Mouse (Mus musculus) MEL (cell line): ENCODE results near the gene Nsl1. TPM values are rescaled to one million over a fixed set of nuclear protein-coding genes. Genes with fewer than 3 reads are reported as not detected.

Experiments used
- DNase-seq: peaks from one replicate; pipeline ENCODE4 v3.0.0; 2011; ENCODE audit warnings: low read depth, low spot score
- H3K27ac ChIP-seq: 2 replicates; pipeline ENCODE4 v1.5.1; 2012; ENCODE audit warnings: low read depth, mild to moderate bottlenecking, control low read depth, low read length, moderate library complexity; ENCODE audit not compliant: control insufficient read depth
- H3K27me3 ChIP-seq, 2 experiments: fragments of 150-350 bp in 1 of 2; sonication (generic) in 1 of 2; 2 replicates each; pipeline ENCODE4 v1.6.1; 2012; ENCODE audit warnings: low read length in 2 of 2, mild to moderate bottlenecking in 2 of 2, improper control_type of control experiment in 1 of 2, moderate library complexity in 1 of 2; ENCODE audit not compliant: insufficient read depth in 2 of 2, control insufficient read depth in 1 of 2
- H3K36me3 ChIP-seq, 2 experiments: 2 replicates each; pipeline ENCODE4 v1.6.1; 2012 to 2014; ENCODE audit warnings: low read length in 2 of 2, improper control_type of control experiment in 1 of 2, inconsistent platforms in 1 of 2, mild to moderate bottlenecking in 1 of 2; ENCODE audit not compliant: insufficient read depth in 2 of 2, control insufficient read depth in 1 of 2
- H3K4me1 ChIP-seq, 2 experiments: fragments of 150-350 bp in 1 of 2; sonication (generic) in 1 of 2; 2 replicates each; pipeline ENCODE4 v1.6.1; 2012; ENCODE audit warnings: low read length in 2 of 2, improper control_type of control experiment in 1 of 2, mild to moderate bottlenecking in 1 of 2; ENCODE audit not compliant: insufficient read depth in 2 of 2, control insufficient read depth in 1 of 2
- H3K4me3 ChIP-seq, 2 experiments: fragments of 150-350 bp in 1 of 2; sonication (generic) in 1 of 2; 2 replicates each; pipeline ENCODE4 v1.5.1; 2012; ENCODE audit warnings: low read depth in 2 of 2, low read length in 2 of 2, mild to moderate bottlenecking in 2 of 2, moderate library complexity in 2 of 2, control low read depth in 1 of 2, improper control_type of control experiment in 1 of 2; ENCODE audit not compliant: control insufficient read depth in 1 of 2, insufficient read depth in 1 of 2
- H3K79me2 ChIP-seq: 2 replicates; pipeline ENCODE4 v1.6.1; 2012; ENCODE audit warnings: mild to moderate bottlenecking, low read length, moderate library complexity; ENCODE audit not compliant: control insufficient read depth, poor library complexity, insufficient read depth
- H3K9ac ChIP-seq: 2 replicates; pipeline ENCODE4 v1.6.1; 2012; ENCODE audit warnings: low read depth, mild to moderate bottlenecking, control low read depth, low read length, moderate library complexity; ENCODE audit not compliant: control insufficient read depth, poor library complexity, severe bottlenecking
- H3K9me3 ChIP-seq: fragments of 150-350 bp; sonication (generic); replicated peaks from 2 replicates; pipeline ENCODE4 v1.6.1; 2012; ENCODE audit warnings: mild to moderate bottlenecking, low read length, improper control_type of control experiment, moderate library complexity; ENCODE audit not compliant: insufficient read depth
- BHLHE40 ChIP-seq: IDR thresholded peaks from 2 replicates; pipeline ENCODE4 v1.6.1; 2012; ENCODE audit warnings: low read depth, mild to moderate bottlenecking, inconsistent platforms, low read length, improper control_type of control experiment, borderline replicate concordance
- CHD1 ChIP-seq: IDR thresholded peaks from 2 replicates; pipeline ENCODE4 v1.6.1; 2012; ENCODE audit warnings: low read depth, mild to moderate bottlenecking, inconsistent platforms, low read length, improper control_type of control experiment
- CTCF ChIP-seq, 3 experiments: IDR thresholded peaks in 2 of 3; conservative IDR thresholded peaks in 1 of 3; 2 replicates each; pipeline ENCODE4 v1.5.1; 2011 to 2012; ENCODE audit warnings: low read length in 3 of 3, low read depth in 2 of 3, mild to moderate bottlenecking in 2 of 3, improper control_type of control experiment in 1 of 3, inconsistent platforms in 1 of 3, mixed read lengths in 1 of 3, moderate library complexity in 1 of 3; ENCODE audit not compliant: control insufficient read depth in 1 of 3, insufficient read depth in 1 of 3, poor library complexity in 1 of 3, severe bottlenecking in 1 of 3
- E2F4 ChIP-seq: IDR thresholded peaks from 2 replicates; pipeline ENCODE4 v1.6.1; 2011; ENCODE audit warnings: low read depth, low read length, improper control_type of control experiment, borderline replicate concordance
- ELF1 ChIP-seq: IDR thresholded peaks from 2 replicates; pipeline ENCODE4 v1.6.1; 2014; ENCODE audit warnings: low read depth, mild to moderate bottlenecking, inconsistent platforms, low read length, improper control_type of control experiment, moderate library complexity
- ETS1 ChIP-seq: IDR thresholded peaks from 2 replicates; pipeline ENCODE4 v1.6.1; 2012; ENCODE audit warnings: low read depth, mild to moderate bottlenecking, inconsistent platforms, low read length, improper control_type of control experiment, moderate library complexity
- GATA1 ChIP-seq: IDR thresholded peaks from 2 replicates; pipeline ENCODE4 v1.6.1; 2011; ENCODE audit warnings: low read depth, low read length, improper control_type of control experiment
- HCFC1 ChIP-seq: IDR thresholded peaks from 2 replicates; pipeline ENCODE4 v1.6.1; 2012; ENCODE audit warnings: low read depth, mild to moderate bottlenecking, inconsistent platforms, low read length, improper control_type of control experiment, moderate library complexity
- JUND ChIP-seq: IDR thresholded peaks from 2 replicates; pipeline ENCODE4 v1.6.1; 2011; ENCODE audit warnings: low read depth, mild to moderate bottlenecking, improper control_type of control experiment, low read length
- KAT2A ChIP-seq: conservative IDR thresholded peaks from 2 replicates; pipeline ENCODE4 v1.6.1; 2012; ENCODE audit warnings: low read depth, low read length, improper control_type of control experiment, inconsistent platforms
- MAFK ChIP-seq: IDR thresholded peaks from 2 replicates; pipeline ENCODE4 v1.6.1; 2011; ENCODE audit warnings: low read depth, mild to moderate bottlenecking, low read length, improper control_type of control experiment, borderline replicate concordance
- MAX ChIP-seq: IDR thresholded peaks from 2 replicates; pipeline ENCODE4 v1.6.1; 2011; ENCODE audit warnings: low read length, improper control_type of control experiment
- MEF2A ChIP-seq: IDR thresholded peaks from 2 replicates; pipeline ENCODE4 v1.6.1; 2014; ENCODE audit warnings: low read depth, mild to moderate bottlenecking, inconsistent platforms, low read length, improper control_type of control experiment; ENCODE audit not compliant: poor library complexity, insufficient replicate concordance, severe bottlenecking; ENCODE audit errors: extremely low read depth
- MXI1 ChIP-seq: IDR thresholded peaks from 2 replicates; pipeline ENCODE4 v1.6.1; 2011; ENCODE audit warnings: mild to moderate bottlenecking, low read depth, low read length, improper control_type of control experiment
- MYB ChIP-seq: IDR thresholded peaks from 2 replicates; pipeline ENCODE4 v1.6.1; 2011; ENCODE audit warnings: mild to moderate bottlenecking, low read depth, low read length, improper control_type of control experiment
- MYC ChIP-seq: IDR thresholded peaks from 2 replicates; pipeline ENCODE4 v1.6.1; 2011; ENCODE audit warnings: low read depth, mild to moderate bottlenecking, low read length, improper control_type of control experiment, moderate library complexity
- NRF1 ChIP-seq: IDR thresholded peaks from 2 replicates; pipeline ENCODE4 v1.6.1; 2014; ENCODE audit warnings: low read depth, mild to moderate bottlenecking, inconsistent platforms, low read length, improper control_type of control experiment, moderate library complexity; ENCODE audit not compliant: poor library complexity, insufficient read depth, severe bottlenecking
- POLR2AphosphoS2 ChIP-seq: IDR thresholded peaks from 2 replicates; pipeline ENCODE4 v1.6.1; 2011; ENCODE audit warnings: low read length, improper control_type of control experiment
- POLR2AphosphoS5 ChIP-seq: IDR thresholded peaks from 2 replicates; pipeline ENCODE4 v1.6.1; 2012; ENCODE audit warnings: low read depth, borderline replicate concordance, mild to moderate bottlenecking, inconsistent platforms, low read length, moderate library complexity, mixed read lengths
- RAD21 ChIP-seq: IDR thresholded peaks from 2 replicates; pipeline ENCODE4 v1.6.1; 2011; ENCODE audit warnings: mild to moderate bottlenecking, low read depth, low read length, improper control_type of control experiment
- SIN3A ChIP-seq: IDR thresholded peaks from 2 replicates; pipeline ENCODE4 v1.6.1; 2012; ENCODE audit warnings: low read length, improper control_type of control experiment, inconsistent platforms
- SMC3 ChIP-seq: IDR thresholded peaks from 2 replicates; pipeline ENCODE4 v1.6.1; 2011; ENCODE audit warnings: low read depth, low read length, improper control_type of control experiment
- TAL1 ChIP-seq: IDR thresholded peaks from 2 replicates; pipeline ENCODE4 v1.6.1; 2012; ENCODE audit warnings: mild to moderate bottlenecking, inconsistent platforms, low read length, moderate library complexity, mixed read lengths
- TBP ChIP-seq: IDR thresholded peaks from 2 replicates; pipeline ENCODE4 v1.8.0; 2011; ENCODE audit warnings: low read depth, low read length, improper control_type of control experiment
- TCF12 ChIP-seq: IDR thresholded peaks from 2 replicates; pipeline ENCODE4 v1.6.1; 2014; ENCODE audit warnings: low read depth, mild to moderate bottlenecking, inconsistent platforms, low read length, improper control_type of control experiment, moderate library complexity
- ZC3H11A ChIP-seq: IDR thresholded peaks from 2 replicates; pipeline ENCODE4 v1.6.1; 2012; ENCODE audit warnings: low read depth, mild to moderate bottlenecking, inconsistent platforms, low read length, improper control_type of control experiment
- ZKSCAN1 ChIP-seq: IDR thresholded peaks from 2 replicates; pipeline ENCODE4 v1.6.1; 2012; ENCODE audit warnings: low read depth, mild to moderate bottlenecking, inconsistent platforms, low read length, improper control_type of control experiment, moderate library complexity
- ZMIZ1 ChIP-seq: IDR thresholded peaks from 2 replicates; pipeline ENCODE4 v1.6.1; 2012; ENCODE audit warnings: low read depth, mild to moderate bottlenecking, inconsistent platforms, low read length, improper control_type of control experiment, moderate library complexity
- ZNF384 ChIP-seq: IDR thresholded peaks from 2 replicates; pipeline ENCODE4 v1.6.1; 2012; ENCODE audit warnings: low read depth, mild to moderate bottlenecking, inconsistent platforms, low read length, improper control_type of control experiment
- polyA plus RNA-seq, 2 experiments: library from polyadenylated mRNA; stranded (reverse) in 1 of 2; unstranded in 1 of 2; fragments of >175 nt in 1 of 2; fragments of >200 nt in 1 of 2; gene quantifications; 2 replicates each; pipeline versions ENCODE4 v1.2.1 to v1.2.4; 2012; ENCODE audit warnings: low replicate concordance in 2 of 2, low read depth in 1 of 2; ENCODE audit not compliant: insufficient read length in 2 of 2, insufficient read depth in 1 of 2, missing spikeins in 1 of 2
- total RNA-seq: library from RNA; depleted of rRNA; stranded (reverse); fragments of 300-350 nt; gene quantifications from 2 replicates; pipeline ENCODE4 v1.2.3, GENCODE M21; 2012

Nsl1 gene
- total and polyA plus RNA-seq, 3 experiments = 24.2 to 41.9 TPM; not detected in 1

DNA sequence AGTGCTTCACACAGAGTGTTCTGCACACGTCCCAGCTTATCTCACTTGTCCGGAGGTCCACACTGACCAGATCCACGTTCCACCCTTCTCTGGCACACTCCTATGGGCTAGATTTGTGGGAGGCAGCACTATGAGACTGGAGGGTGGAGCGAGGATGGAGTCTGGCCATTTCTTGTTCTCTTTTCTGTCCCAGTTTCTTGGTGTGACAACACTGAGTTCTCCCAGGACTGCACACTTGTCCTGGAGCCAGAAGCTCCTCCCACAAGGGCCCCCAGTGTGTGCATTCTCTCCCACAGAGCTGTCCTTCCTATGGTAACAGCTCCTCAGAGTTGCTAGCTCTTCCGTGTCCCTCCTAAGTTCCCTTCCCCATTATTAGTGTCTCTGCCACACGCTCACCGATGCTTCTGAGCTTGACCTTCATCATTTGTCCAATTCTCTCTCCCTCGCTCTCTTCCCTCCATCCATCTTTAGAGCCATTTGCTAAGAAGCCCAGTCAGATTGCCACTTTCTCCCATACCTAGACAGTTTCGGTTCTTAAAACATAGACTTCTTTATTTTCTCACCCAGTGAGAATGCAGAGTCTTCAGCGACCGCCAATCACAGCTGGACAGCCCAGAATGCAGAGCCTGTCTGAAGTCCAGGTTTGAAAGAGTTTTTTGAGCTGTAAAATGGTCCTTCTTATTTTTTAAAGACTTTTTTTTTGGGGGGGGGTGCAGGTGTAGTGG is 52.9 kb downstream of the Nsl1 start:
- no peaks in the 10 kb centered on the region for H3K9me3 ChIP-seq
- H3K36me3 ChIP-seq = peaks cover 0 to 13% of the 10 kb centered on the region in 2 experiments; a peak in 2 of 4 replicates
- H3K79me2 ChIP-seq = no peaks in the 10 kb centered on the region
- TF ChIP-seq MAX (no peak), ZKSCAN1 (no peak), TAL1 (no peak), CHD1 (no peak), ETS1 (no peak), POLR2AphosphoS5 (no peak), ZNF384 (no peak), NRF1 (no peak), TCF12 (no peak), KAT2A (no peak), JUND (no peak), CTCF (IDR thresholded peaks at IDR 0.05 in 2 of 3, conservative IDR thresholded peaks at IDR 0.05 in 1 of 3; ENCODE audit: control insufficient read depth in 1 of 3, insufficient read depth in 1 of 3, low read depth in 2 of 3, low read length in 3 of 3, poor library complexity in 1 of 3, severe bottlenecking in 1 of 3) (no peak), E2F4 (no peak), MXI1 (no peak), GATA1 (no peak), ZC3H11A (no peak), MEF2A (no peak), BHLHE40 (no peak), ZMIZ1 (no peak), RAD21 (no peak)
- no peak for DNase-seq
- peaks cover 3 to 29% of the 10 kb centered on the region in 2 experiments for H3K4me1 ChIP-seq
- no peak overlapping the region; a peak in 1 of 4 replicates for H3K4me3 ChIP-seq
- no peak overlapping the region for H3K27ac ChIP-seq
- H3K9ac ChIP-seq = no peak overlapping the region
- no peaks in the 10 kb centered on the region; a peak in 1 of 4 replicates for H3K27me3 ChIP-seq

DNA sequence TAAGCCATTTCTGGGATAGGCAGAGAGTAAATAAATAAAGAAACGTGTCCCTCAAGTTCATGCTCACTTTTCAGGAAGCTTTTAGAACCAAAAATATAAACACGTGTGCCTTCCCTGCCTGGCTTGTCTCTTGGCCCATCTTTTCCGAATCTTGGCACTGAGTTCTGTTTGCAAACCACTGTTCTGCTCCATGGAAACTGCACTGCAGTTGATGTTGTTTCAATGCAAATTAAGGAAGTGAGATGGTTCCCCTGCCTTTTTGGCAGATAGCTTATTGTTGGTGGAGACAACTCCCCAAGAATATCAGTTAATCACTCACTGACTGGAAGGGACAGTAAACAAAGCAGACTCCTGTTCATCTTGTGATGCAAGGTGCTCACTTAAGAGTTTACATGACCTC is 59.9 kb downstream of the Nsl1 start:
- Histone ChIP-seq H3K79me2 (no peaks in the 10 kb centered on the region), H3K36me3 (peaks cover 0 to 13% of the 10 kb centered on the region in 2 experiments; a peak in 2 of 4 replicates), H3K4me3 (no peak overlapping the region), H3K9ac (no peak overlapping the region), H3K27me3 (no peaks in the 10 kb centered on the region), H3K27ac (no peak overlapping the region), H3K9me3 (no peaks in the 10 kb centered on the region), H3K4me1 (peaks cover 4 to 32% of the 10 kb centered on the region in 2 experiments)
- DNase-seq = peak; percentile 86
- TF ChIP-seq MYC (peak; percentile 44; the same call in 1 of the 2 replicates), HCFC1 (no peak), POLR2AphosphoS2 (no peak), MYB (no peak), GATA1 (0 out of 2 replicates have a peak, but pooled peaks have one; percentile 20), CTCF (IDR thresholded peaks at IDR 0.05 in 2 of 3, conservative IDR thresholded peaks at IDR 0.05 in 1 of 3; ENCODE audit: control insufficient read depth in 1 of 3, insufficient read depth in 1 of 3, low read depth in 2 of 3, low read length in 3 of 3, poor library complexity in 1 of 3, severe bottlenecking in 1 of 3) (no peak), E2F4 (no peak), ELF1 (0 out of 2 replicates have a peak, but pooled peaks have one; percentile 13), MXI1 (peak; percentile 80), TCF12 (0 out of 2 replicates have a peak, but pooled peaks have one; percentile 5), MAFK (no peak), TBP (no peak), SMC3 (no peak), SIN3A (peak; percentile 76; the same call in 1 of the 2 replicates), MAX (no peak), ZMIZ1 (no peak), ZNF384 (no peak), CHD1 (no peak)
